Mouse (Mus musculus) right cerebral cortex, postnatal 14 days (tissue): Measurements from ENCODE around the gene Prss2.
"Not testable (repeated sequence)": the region's sequence is repeated elsewhere in the genome, so short reads cannot be mapped to it uniquely, and the experiment has no call there.

ENCODE experiments used
- DNase-seq: peaks from one replicate; pipeline ENCODE4 v3.0.0; 2022

Gene Prss2

DNA sequence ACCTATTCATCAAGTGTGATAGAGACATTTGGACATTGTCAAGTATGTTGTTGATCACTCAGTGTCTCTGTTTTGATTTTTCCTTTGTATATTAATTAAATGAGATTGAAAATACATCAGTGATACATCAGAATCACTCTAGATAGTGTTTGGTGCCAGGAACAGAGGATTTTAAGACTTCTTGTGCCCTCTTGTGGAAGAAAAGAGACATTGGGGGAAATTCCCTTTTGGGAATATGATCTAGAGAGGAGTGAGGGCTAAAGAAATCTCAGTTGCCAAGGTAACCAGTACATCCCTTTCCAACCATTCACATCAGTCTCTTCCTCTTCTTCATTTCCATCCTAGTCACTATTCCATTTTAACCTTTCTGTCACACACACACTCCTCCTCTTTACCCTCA, 34.8 kb downstream of the Prss2 start:
- no peak for DNase-seq

- no peak for DNase-seq
Measured at GRCm38 (mm10) chr6:41557468-41557867, 35.9 kb downstream of the Prss2 start.

GRCm38 (mm10) chr6:41558271-41558670, 36.7 kb downstream of the Prss2 start:
- DNase-seq = no peak

GRCm38 (mm10) chr6:41559331-41559730, 37.7 kb downstream of the Prss2 start:
- DNase-seq = no peak

DNA sequence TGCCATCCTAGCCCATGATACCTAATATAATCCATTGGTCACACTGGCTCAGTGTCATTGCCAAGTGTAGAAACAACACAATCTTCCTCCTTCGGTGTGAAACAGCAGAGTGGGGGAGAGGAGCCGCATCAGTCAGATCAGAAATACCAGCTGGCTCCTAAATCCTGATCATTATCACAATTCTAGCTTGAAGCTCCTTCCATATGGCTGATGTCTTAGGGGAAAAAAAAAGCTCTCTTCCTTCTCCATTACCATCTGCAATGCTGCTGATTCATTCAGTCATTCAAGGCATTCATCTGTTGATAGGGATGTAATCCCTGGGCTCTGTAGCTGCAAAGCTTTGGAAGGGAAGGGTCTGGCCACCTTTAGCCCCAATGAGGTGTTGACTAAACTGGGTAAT, 38.7 kb downstream of the Prss2 start:
- DNase-seq = no peak

DNA sequence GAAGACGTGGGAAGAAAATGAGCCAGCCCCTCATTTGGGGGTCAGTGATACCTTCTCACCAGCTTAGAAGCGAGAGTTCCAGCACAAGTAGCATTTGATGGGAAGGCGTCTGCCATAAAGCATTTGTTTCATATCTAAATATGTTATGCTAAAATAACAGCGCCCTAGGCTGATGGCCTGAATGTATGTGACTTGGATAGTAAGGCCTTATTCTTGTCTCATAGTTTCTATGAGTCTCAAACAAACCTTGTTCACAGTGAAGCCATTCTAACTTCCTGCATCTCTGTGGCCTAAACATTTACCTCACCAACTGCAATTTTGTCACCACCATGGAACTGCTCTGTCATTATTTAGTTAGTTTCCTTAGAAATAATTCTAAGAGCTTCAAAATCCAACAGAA, 41.0 kb downstream of the Prss2 start:
- DNase-seq = no peak

DNA sequence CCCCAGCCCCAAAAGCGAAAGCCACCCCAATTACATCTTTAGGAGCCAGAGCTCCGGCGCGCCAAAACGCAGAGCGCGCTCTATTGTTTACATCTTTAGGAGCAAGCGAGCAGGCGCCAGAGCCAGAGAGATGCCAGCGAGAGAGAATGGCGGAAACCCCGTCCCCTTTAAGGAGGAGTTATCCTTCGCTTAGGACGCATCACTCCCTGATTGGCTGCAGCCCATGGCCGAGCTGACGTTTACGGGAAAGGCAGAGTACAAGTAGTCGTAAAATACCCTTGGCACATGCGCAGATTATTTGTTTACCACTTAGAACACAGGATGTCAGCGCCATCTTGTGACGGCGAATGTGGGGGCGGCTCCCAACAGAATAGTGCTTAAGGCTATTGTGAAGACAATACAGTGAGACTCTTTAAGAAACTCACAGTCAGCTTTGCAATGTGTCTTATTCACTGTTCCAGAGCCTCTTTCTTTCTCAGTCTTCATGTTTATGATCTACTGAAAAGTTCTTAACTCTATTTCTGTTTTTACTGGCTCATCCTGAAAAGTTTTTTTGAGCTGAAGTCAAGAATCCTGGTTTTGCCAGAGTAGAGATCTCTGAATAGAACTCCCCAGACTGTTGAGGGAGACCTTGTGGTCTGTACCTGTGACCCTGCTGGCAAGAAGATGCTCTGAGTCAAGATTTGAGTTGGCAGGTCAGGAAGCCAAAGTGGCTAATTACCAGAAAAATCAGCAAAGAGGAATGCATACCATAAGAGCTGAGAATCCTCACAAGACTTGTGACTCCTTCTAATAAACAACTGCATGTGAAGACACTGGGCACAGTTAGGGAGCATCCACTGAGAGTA, 41.7 kb downstream of the Prss2 start:
- not testable (repeated sequence) for DNase-seq

- no peak for DNase-seq
Measured at GRCm38 (mm10) chr6:41565261-41565660, 43.7 kb downstream of the Prss2 start.

GRCm38 (mm10) chr6:41566965-41567364, 45.4 kb downstream of the Prss2 start:
- DNase-seq = no peak

DNA sequence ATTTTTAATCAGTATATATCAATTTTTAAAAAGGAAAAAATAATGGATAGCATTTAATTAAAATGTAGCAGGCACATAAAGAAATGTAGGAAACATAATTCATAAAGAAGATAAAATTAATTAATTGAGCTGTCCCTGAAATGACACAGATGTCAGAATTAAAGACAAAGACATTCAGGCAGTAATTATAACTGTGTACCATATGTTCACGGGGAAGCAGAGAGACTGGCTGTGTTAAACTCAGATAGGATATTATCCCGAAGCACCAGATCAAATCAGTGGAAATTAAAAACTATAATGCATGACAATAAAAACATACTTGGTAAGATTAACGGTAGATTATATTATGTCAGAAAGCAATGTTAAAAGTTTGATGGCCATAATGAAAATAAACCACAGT, 47.5 kb downstream of the Prss2 start:
- DNase-seq = no peak
